Mouse (Mus musculus) forebrain, embryonic 11.5 days (tissue): Measurements from ENCODE around the gene Mbd3. TPM values are rescaled to one million over a fixed set of nuclear protein-coding genes. Genes with fewer than 3 reads are reported as not detected.
"Not testable (repeated sequence)": the region's sequence is repeated elsewhere in the genome, so short reads cannot be mapped to it uniquely, and the experiment has no call there.

Experiments
- ATAC-seq: fragments of 200-750 bp; cut with Nextera tagmentation; replicated peaks from 2 replicates; pipeline ENCODE4 v1.8.0; 2017; ENCODE audit warnings: moderate TSS enrichment; ENCODE audit not compliant: low FRiP score
- DNase-seq: peaks from one replicate; pipeline ENCODE4 v3.0.0-alpha.2; 2017; ENCODE audit warnings: low spot score
- H3K27ac ChIP-seq: fragments of 300-500 bp; sonication (generic); 2 replicates; pipeline ENCODE4 v1.5.1; 2014; ENCODE audit warnings: low read depth, low read length
- H3K27me3 ChIP-seq: fragments of 300-500 bp; sonication (generic); 2 replicates; pipeline ENCODE4 v1.6.1; 2014; ENCODE audit warnings: mild to moderate bottlenecking, low read length, mixed read lengths; ENCODE audit not compliant: control insufficient read depth, insufficient read depth
- H3K36me3 ChIP-seq: fragments of 300-500 bp; sonication (generic); 2 replicates; pipeline ENCODE4 v1.6.1; 2014; ENCODE audit warnings: mild to moderate bottlenecking, low read length, moderate library complexity, mixed read lengths; ENCODE audit not compliant: control insufficient read depth, insufficient read depth
- H3K4me1 ChIP-seq: fragments of 300-500 bp; sonication (generic); replicated peaks from 2 replicates; pipeline ENCODE4 v1.6.1; 2014; ENCODE audit warnings: low read length, mixed read lengths; ENCODE audit not compliant: control insufficient read depth, insufficient read depth
- H3K4me2 ChIP-seq: fragments of 300-500 bp; sonication (generic); 2 replicates; pipeline ENCODE4 v1.6.1; 2014; ENCODE audit warnings: low read depth, mild to moderate bottlenecking, low read length, moderate library complexity, mixed read lengths; ENCODE audit not compliant: severe bottlenecking
- H3K4me3 ChIP-seq: fragments of 300-500 bp; sonication (generic); 2 replicates; pipeline ENCODE4 v1.5.1; 2014; ENCODE audit warnings: low read depth, low read length
- H3K9ac ChIP-seq: fragments of 300-500 bp; sonication (generic); 2 replicates; pipeline ENCODE4 v1.6.1; 2014; ENCODE audit warnings: low read length
- H3K9me3 ChIP-seq: fragments of 300-500 bp; sonication (generic); 2 replicates; pipeline ENCODE4 v1.6.1; 2016; ENCODE audit warnings: low read length, mixed read lengths; ENCODE audit not compliant: control insufficient read depth
- WGBS: fragments of 180-500 bp; shearing (Covaris S2); extraction: QIAGEN DNeasy Blood & Tissue Kit; methylation state at CpG from one replicate; pipeline ENCODE4 v1.1.7; 2014; 5-methylcytosine and 5-hydroxymethylcytosine counted together
- polyA plus RNA-seq: library from polyadenylated mRNA; unstranded; fragments of >200 nt; fragmentation: Nextera tagmentation; extraction: Ambion mirVana; gene quantifications from 2 replicates; pipeline ENCODE4 v1.2.1, GENCODE M21; 2014

Gene Mbd3
- polyA plus RNA-seq, 1 experiment from 2014 or later = 276 TPM

- Histone ChIP-seq H3K27me3 (peaks cover 74% of the 10 kb centered on the region), H3K4me3 (no peak overlapping the region), H3K9me3 (no peaks in the 10 kb centered on the region), H3K9ac (no peak overlapping the region), H3K4me2 (no peak overlapping the region), H3K4me1 (no peaks in the 10 kb centered on the region; the same call in 1 of the 2 replicates), H3K27ac (no peak overlapping the region), H3K36me3 (no peaks in the 10 kb centered on the region)
- ATAC-seq (peak; percentile 81), DNase-seq (peak; percentile 92)
- 5% methylated on average over 7 of the region's 7 CpGs for WGBS
Measured at GRCm38 (mm10) chr10:80350292-80350691, 49.1 kb downstream of the Mbd3 start.

DNA sequence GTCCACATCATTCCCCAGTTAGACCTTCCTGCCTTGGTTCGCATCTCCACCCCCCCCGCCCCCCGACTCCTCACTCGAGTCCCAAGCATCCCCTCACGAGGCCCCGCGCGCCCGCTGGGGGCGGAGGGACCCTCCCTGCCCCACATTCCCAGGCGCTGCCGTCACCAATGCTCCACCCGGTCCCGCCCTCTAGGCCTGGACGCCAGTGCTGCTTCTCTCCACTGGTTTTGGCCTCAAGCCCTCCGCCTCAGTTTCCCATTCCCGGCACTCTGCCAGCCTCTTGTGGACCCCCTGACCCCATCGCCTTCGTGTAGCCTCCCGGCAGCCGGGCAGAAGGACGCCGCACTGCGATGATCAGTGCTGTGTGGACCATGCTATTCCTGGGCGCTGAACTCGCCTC, 50.4 kb downstream of the Mbd3 start:
- no peak for DNase-seq
- Histone ChIP-seq H3K27me3 (peaks cover 78% of the 10 kb centered on the region), H3K27ac (no peak overlapping the region), H3K36me3 (no peaks in the 10 kb centered on the region), H3K4me2 (no peak overlapping the region), H3K9me3 (no peaks in the 10 kb centered on the region), H3K9ac (no peak overlapping the region), H3K4me3 (no peak overlapping the region), H3K4me1 (no peaks in the 10 kb centered on the region; the same call in 1 of the 2 replicates)
- 15% methylated on average over 26 of the region's 26 CpGs for WGBS
- no peak; the same call in 1 of the 2 replicates for ATAC-seq

- Histone ChIP-seq H3K4me2 (peak within 1 kb of the TSS; percentile 34; the same call in 1 of the 2 replicates), H3K4me1 (peaks cover 2% of the 10 kb centered on the region), H3K9ac (no peak within 1 kb of the TSS; the same call in 1 of the 2 replicates), H3K4me3 (peak within 1 kb of the TSS; percentile 18), H3K9me3 (no peaks in the 10 kb centered on the region), H3K27me3 (peaks cover 80% of the 10 kb centered on the region), H3K36me3 (no peaks in the 10 kb centered on the region), H3K27ac (no peak within 1 kb of the TSS)
- DNase-seq (peak; percentile 83), ATAC-seq (peak; percentile 22; the same call in 1 of the 2 replicates)
- under 1% methylated on average over 42 of the region's 42 CpGs for WGBS
Measured at GRCm38 (mm10) chr10:80348244-80348781, 51.0 kb downstream of the Mbd3 start, which contains the start of gene Adamtsl5. TSS of gene Adamtsl5 (minus strand) at chr10:80348412.

DNA sequence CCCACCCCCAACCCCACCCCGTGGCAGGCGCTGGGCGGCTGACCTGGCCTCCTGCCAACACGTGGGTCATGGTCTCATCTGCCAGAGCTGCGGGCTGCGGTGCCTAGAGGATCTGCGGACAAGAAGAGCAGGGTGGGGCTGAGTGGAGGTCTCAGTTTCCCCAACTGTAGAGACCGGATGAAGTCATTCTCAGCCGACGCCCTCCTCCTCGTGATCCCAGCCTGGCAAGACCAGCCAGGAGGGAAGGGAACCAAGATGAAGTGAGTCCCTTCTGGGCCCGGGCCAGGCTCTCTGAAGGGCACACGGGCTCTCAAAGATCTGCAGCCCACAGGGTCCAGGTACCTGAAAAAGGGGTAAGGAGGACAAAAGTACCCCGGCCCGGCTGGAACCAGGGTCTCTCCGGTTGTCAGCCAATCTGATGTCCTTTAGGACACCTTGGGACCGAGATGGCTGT, 51.8 kb downstream of the Mbd3 start:
- no peak overlapping the region for H3K27ac ChIP-seq
- H3K36me3 ChIP-seq = no peaks in the 10 kb centered on the region
- no peak overlapping the region for H3K4me3 ChIP-seq
- ATAC-seq = no peak
- peaks cover 6% of the 10 kb centered on the region for H3K4me1 ChIP-seq
- DNase-seq = no peak
- no peak overlapping the region; the same call in 1 of the 2 replicates for H3K4me2 ChIP-seq
- H3K9me3 ChIP-seq = no peaks in the 10 kb centered on the region
- peaks cover 82% of the 10 kb centered on the region for H3K27me3 ChIP-seq
- 16% methylated on average over 17 of the region's 17 CpGs for WGBS
- H3K9ac ChIP-seq = no peak overlapping the region

- not testable (repeated sequence) for H3K36me3 ChIP-seq, H3K9ac ChIP-seq, DNase-seq, H3K4me2 ChIP-seq, H3K4me3 ChIP-seq, H3K9me3 ChIP-seq, H3K27ac ChIP-seq, ATAC-seq
- Histone ChIP-seq H3K4me1 (peaks cover 11% of the 10 kb centered on the region), H3K27me3 (peaks cover 96% of the 10 kb centered on the region)
- 82% methylated on average over 5 of the region's 6 CpGs for WGBS
Measured at GRCm38 (mm10) chr10:80345929-80346328, 53.4 kb downstream of the Mbd3 start.

- Histone ChIP-seq H3K4me2 (no peak overlapping the region), H3K4me3 (no peak overlapping the region; the same call in 1 of the 2 replicates), H3K36me3 (no peaks in the 10 kb centered on the region), H3K9ac (no peak overlapping the region), H3K27me3 (peaks cover 96% of the 10 kb centered on the region), H3K9me3 (no peaks in the 10 kb centered on the region), H3K4me1 (peaks cover 11% of the 10 kb centered on the region), H3K27ac (no peak overlapping the region)
- ATAC-seq (no peak), DNase-seq (no peak)
- WGBS = 4% methylated on average over 16 of the region's 16 CpGs
Measured at GRCm38 (mm10) chr10:80345122-80345521, 54.2 kb downstream of the Mbd3 start.

DNA sequence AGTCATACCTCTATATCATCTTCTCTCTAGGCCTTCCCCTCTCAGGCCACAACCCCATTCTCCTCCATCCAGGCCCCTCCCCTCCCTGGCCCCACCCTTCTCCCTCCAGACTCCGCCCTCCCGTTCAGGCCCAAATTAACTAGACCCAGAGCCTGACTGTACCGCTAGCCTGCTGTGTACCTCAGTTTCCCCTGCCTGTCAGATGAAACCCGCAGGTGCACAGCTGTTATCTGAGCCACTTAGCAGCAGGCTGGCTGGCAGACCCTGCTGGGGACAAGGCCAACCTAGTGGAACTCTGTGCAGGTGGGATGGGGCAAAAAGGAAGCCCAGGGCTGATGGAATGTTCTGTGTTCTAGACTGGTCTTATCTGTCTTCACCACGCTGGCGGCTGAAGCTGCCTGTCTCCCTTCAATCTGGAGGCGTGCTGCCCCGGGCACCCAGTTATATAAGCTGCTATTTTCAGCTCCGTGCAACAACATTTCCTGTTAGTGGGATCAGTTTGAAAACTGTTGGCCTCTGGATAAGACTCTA, 55.2 kb downstream of the Mbd3 start:
- Histone ChIP-seq H3K27ac (no peak overlapping the region), H3K4me2 (no peak overlapping the region), H3K36me3 (no peaks in the 10 kb centered on the region), H3K4me1 (peaks cover 11% of the 10 kb centered on the region), H3K27me3 (peaks cover 90% of the 10 kb centered on the region), H3K9me3 (no peaks in the 10 kb centered on the region), H3K4me3 (no peak overlapping the region), H3K9ac (no peak overlapping the region)
- 45% methylated on average over 9 of the region's 9 CpGs for WGBS
- DNase-seq (no peak), ATAC-seq (no peak)

DNA sequence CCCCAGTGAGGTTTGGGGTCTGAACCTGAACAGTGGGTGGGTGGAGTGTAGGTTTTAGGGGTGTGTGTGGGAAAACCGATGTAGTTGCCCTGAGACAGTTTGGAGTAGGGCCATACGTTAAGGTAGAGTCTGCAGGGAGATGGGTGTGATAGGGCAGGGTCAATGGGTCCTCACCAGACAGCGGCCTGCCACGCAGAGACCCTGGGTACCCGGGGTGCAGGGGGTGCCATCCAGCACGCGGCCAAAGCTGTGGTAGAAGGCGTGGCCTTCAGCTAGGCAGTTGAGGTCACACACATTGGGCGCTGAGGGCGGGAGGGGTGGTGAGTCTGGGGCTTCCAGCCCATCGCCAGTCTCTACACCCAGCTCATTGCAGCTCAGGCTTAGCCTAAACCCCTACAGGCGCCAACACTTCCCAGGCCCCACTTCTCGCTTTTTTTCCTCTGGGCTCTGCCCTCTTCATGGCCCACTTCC, 55.9 kb downstream of the Mbd3 start:
- peaks cover 83% of the 10 kb centered on the region for H3K27me3 ChIP-seq
- H3K4me3 ChIP-seq = peak overlapping the region; percentile 30; the same call in 1 of the 2 replicates
- no peak; the same call in 1 of the 2 replicates for ATAC-seq
- 27% methylated on average over 13 of the region's 13 CpGs for WGBS
- no peak overlapping the region for H3K27ac ChIP-seq
- H3K4me2 ChIP-seq = peak overlapping the region; percentile 48; the same call in 1 of the 2 replicates
- H3K9ac ChIP-seq = no peak overlapping the region; the same call in 1 of the 2 replicates
- DNase-seq = no peak
- peaks cover 11% of the 10 kb centered on the region for H3K4me1 ChIP-seq
- H3K9me3 ChIP-seq = no peaks in the 10 kb centered on the region
- no peaks in the 10 kb centered on the region for H3K36me3 ChIP-seq
